Mouse (Mus musculus) hindbrain, embryonic 10.5 days (tissue): ENCODE data around the gene Hoxc11. TPM values are rescaled to one million over a fixed set of nuclear protein-coding genes. Genes with fewer than 3 reads are reported as not detected.

Experiments
- DNase-seq: peaks from one replicate; pipeline ENCODE4 v3.0.0-alpha.2; 2017; ENCODE audit warnings: low spot score
- H3K27ac ChIP-seq: fragments of 300-500 bp; sonication (generic); 2 replicates; pipeline ENCODE4 v1.5.1; 2016; ENCODE audit warnings: mild to moderate bottlenecking, moderate library complexity
- H3K27me3 ChIP-seq: fragments of 300-500 bp; sonication (generic); 2 replicates; pipeline ENCODE4 v1.6.1; 2016; ENCODE audit warnings: mild to moderate bottlenecking; ENCODE audit not compliant: poor library complexity, insufficient read depth, severe bottlenecking
- H3K36me3 ChIP-seq: fragments of 300-500 bp; sonication (generic); 2 replicates; pipeline ENCODE4 v1.6.1; 2016; ENCODE audit warnings: mild to moderate bottlenecking, moderate library complexity
- H3K4me1 ChIP-seq: fragments of 300-500 bp; sonication (generic); replicated peaks from 2 replicates; pipeline ENCODE4 v1.6.1; 2016; ENCODE audit warnings: mild to moderate bottlenecking
- H3K4me3 ChIP-seq: fragments of 300-500 bp; sonication (generic); 2 replicates; pipeline ENCODE4 v1.5.1; 2016; ENCODE audit warnings: mild to moderate bottlenecking, moderate library complexity
- H3K9me3 ChIP-seq: fragments of 300-500 bp; sonication (generic); 2 replicates; pipeline ENCODE4 v1.6.1; 2016; ENCODE audit warnings: mild to moderate bottlenecking, moderate library complexity
- WGBS: fragments of 180-500 bp; shearing (Covaris S2); methylation state at CpG from one replicate; pipeline ENCODE4 v1.1.7; 2016; 5-methylcytosine and 5-hydroxymethylcytosine counted together
- polyA plus RNA-seq: library from polyadenylated mRNA; unstranded; fragments of >200 nt; fragmentation: Nextera tagmentation; extraction: Ambion mirVana; gene quantifications from 2 replicates; pipeline ENCODE4 v1.2.1, GENCODE M21; 2016

Hoxc11 gene
- polyA plus RNA-seq, 1 experiment from 2014 or later, result not detected

- no peak overlapping the region for H3K27ac ChIP-seq
- no peaks in the 10 kb centered on the region for H3K9me3 ChIP-seq
- H3K27me3 ChIP-seq, result peaks cover 100% of the 10 kb centered on the region
- WGBS, result 6% methylated on average over 7 of the region's 7 CpGs
- no peaks in the 10 kb centered on the region for H3K36me3 ChIP-seq
- no peaks in the 10 kb centered on the region for H3K4me1 ChIP-seq
- H3K4me3 ChIP-seq, result no peak overlapping the region
- no peak for DNase-seq
These were observed 20.8 kb downstream of the Hoxc11 start for GRCm38 (mm10) chr15:102975034-102975433.

- Histone ChIP-seq H3K4me1 (no peaks in the 10 kb centered on the region), H3K27me3 (peaks cover 100% of the 10 kb centered on the region), H3K36me3 (no peaks in the 10 kb centered on the region), H3K27ac (no peak overlapping the region), H3K4me3 (no peak overlapping the region), H3K9me3 (no peaks in the 10 kb centered on the region)
- 1% methylated on average over 21 of the region's 21 CpGs for WGBS
- DNase-seq, result peak; percentile 62
These were observed 21.5 kb downstream of the Hoxc11 start for GRCm38 (mm10) chr15:102975688-102976111.

GRCm38 (mm10) chr15:102976171-102976570 is 21.9 kb downstream of the Hoxc11 start, which contains the start of gene Hoxc9:
Gene Hoxc9, plus strand, starts transcription at chr15:102976439.
- WGBS, result 2% methylated on average over 20 of the region's 20 CpGs
- Histone ChIP-seq H3K36me3 (no peaks in the 10 kb centered on the region), H3K27ac (no peak within 1 kb of the TSS), H3K4me1 (no peaks in the 10 kb centered on the region; the same call in 1 of the 2 replicates), H3K9me3 (no peaks in the 10 kb centered on the region), H3K4me3 (no peak within 1 kb of the TSS), H3K27me3 (peaks cover 100% of the 10 kb centered on the region)
- no peak for DNase-seq

- Histone ChIP-seq H3K27ac (no peak overlapping the region), H3K36me3 (no peaks in the 10 kb centered on the region), H3K4me1 (peaks cover 7% of the 10 kb centered on the region), H3K4me3 (no peak overlapping the region), H3K27me3 (peaks cover 100% of the 10 kb centered on the region), H3K9me3 (no peaks in the 10 kb centered on the region)
- WGBS, result under 1% methylated on average over 37 of the region's 37 CpGs
- no peak for DNase-seq
These were observed 22.6 kb downstream of the Hoxc11 start for GRCm38 (mm10) chr15:102976631-102977422.

DNA sequence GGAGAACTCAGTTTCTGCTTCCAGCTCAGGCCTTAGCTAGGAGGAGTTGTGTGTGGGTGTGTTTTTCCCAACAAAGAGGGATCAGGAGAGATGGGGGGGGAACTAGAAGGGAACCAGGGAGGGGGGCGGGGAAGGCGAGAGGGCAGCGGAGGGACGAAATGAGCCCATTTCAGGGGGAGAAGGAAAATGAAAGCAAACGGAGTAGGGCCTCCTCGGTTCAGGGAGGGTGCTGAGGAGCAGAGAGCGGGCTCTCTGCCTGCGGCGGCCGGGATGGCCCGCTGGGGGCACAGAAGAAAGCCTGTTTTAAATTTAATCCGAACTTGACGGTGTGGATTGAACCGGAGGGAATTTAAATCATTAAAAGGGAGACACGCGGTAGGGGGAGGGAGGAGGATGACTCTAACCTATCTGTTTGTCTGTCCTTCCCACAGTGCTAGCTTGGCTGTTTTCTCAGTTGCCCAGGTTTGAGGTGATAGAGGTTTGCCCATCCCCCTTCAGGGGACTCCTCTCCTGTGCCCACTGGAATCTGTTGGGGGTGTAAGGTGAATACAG is 23.3 kb downstream of the Hoxc11 start:
- under 1% methylated on average over 16 of the region's 16 CpGs for WGBS
- Histone ChIP-seq H3K9me3 (no peaks in the 10 kb centered on the region), H3K4me3 (no peak overlapping the region), H3K27me3 (peaks cover 100% of the 10 kb centered on the region), H3K36me3 (no peaks in the 10 kb centered on the region), H3K27ac (no peak overlapping the region), H3K4me1 (peaks cover 10% of the 10 kb centered on the region)
- no peak for DNase-seq

GRCm38 (mm10) chr15:102978615-102979515 is 24.6 kb downstream of the Hoxc11 start:
- H3K4me1 ChIP-seq, result peaks cover 10% of the 10 kb centered on the region
- no peak overlapping the region for H3K4me3 ChIP-seq
- peaks cover 100% of the 10 kb centered on the region for H3K27me3 ChIP-seq
- H3K36me3 ChIP-seq, result no peaks in the 10 kb centered on the region
- 1% methylated on average over 13 of the region's 13 CpGs for WGBS
- no peak for DNase-seq
- no peaks in the 10 kb centered on the region for H3K9me3 ChIP-seq
- no peak overlapping the region for H3K27ac ChIP-seq

GRCm38 (mm10) chr15:102979936-102980335 is 25.7 kb downstream of the Hoxc11 start:
- Histone ChIP-seq H3K27me3 (peaks cover 100% of the 10 kb centered on the region), H3K27ac (no peak overlapping the region), H3K4me1 (peaks cover 10% of the 10 kb centered on the region), H3K36me3 (no peaks in the 10 kb centered on the region), H3K9me3 (no peaks in the 10 kb centered on the region), H3K4me3 (no peak overlapping the region)
- WGBS, result 5% methylated on average over 1 of the region's 1 CpGs
- DNase-seq, result no peak

GRCm38 (mm10) chr15:102980352-102980751 is 26.1 kb downstream of the Hoxc11 start:
- H3K27ac ChIP-seq, result no peak overlapping the region

DNA sequence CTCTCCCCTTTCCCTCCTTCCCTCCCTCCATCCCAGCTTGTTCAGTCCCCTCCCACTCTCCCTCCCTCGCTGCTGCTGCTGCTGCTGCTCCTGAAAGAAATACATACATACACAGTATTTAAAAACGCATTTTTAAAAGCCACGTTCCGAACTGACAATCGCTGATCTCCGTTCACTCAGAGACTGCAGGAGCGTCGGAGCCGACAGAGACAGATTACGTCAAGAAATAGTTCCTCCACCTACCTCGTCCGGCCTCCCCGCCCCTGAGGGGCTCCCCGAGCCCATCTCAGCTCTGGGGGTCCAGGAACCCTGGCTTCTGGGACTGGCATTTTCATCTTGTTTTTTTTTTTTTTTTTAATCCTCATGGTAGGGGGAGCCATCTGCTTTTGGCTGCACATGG is 26.7 kb downstream of the Hoxc11 start:
- Histone ChIP-seq H3K27me3 (peaks cover 100% of the 10 kb centered on the region), H3K27ac (no peak overlapping the region)
- WGBS, result 2% methylated on average over 14 of the region's 14 CpGs

More at GRCm38 (mm10) chr15:102980352-102980751, 26.1 kb downstream of the Hoxc11 start:
- H3K4me3 ChIP-seq, result no peak overlapping the region
- H3K27me3 ChIP-seq, result peaks cover 100% of the 10 kb centered on the region
- H3K9me3 ChIP-seq, result no peaks in the 10 kb centered on the region
- peaks cover 10% of the 10 kb centered on the region for H3K4me1 ChIP-seq
- 4% methylated on average over 11 of the region's 11 CpGs for WGBS
- DNase-seq, result no peak
- no peaks in the 10 kb centered on the region for H3K36me3 ChIP-seq

GRCm38 (mm10) chr15:102981379-102982288 is 27.4 kb downstream of the Hoxc11 start:
- Histone ChIP-seq H3K9me3 (no peaks in the 10 kb centered on the region), H3K27ac (no peak overlapping the region), H3K27me3 (peaks cover 100% of the 10 kb centered on the region), H3K4me1 (peaks cover 10% of the 10 kb centered on the region), H3K36me3 (no peaks in the 10 kb centered on the region), H3K4me3 (peak overlapping the region; percentile 42)
- DNase-seq, result peak; percentile 63
- under 1% methylated on average over 88 of the region's 88 CpGs for WGBS

More for the DNA sequence above, 26.7 kb downstream of the Hoxc11 start:
- H3K4me3 ChIP-seq, result peak overlapping the region; percentile 42; the same call in 1 of the 2 replicates
- no peaks in the 10 kb centered on the region for H3K36me3 ChIP-seq
- DNase-seq, result no peak
- no peaks in the 10 kb centered on the region for H3K9me3 ChIP-seq
- peaks cover 10% of the 10 kb centered on the region for H3K4me1 ChIP-seq

DNA sequence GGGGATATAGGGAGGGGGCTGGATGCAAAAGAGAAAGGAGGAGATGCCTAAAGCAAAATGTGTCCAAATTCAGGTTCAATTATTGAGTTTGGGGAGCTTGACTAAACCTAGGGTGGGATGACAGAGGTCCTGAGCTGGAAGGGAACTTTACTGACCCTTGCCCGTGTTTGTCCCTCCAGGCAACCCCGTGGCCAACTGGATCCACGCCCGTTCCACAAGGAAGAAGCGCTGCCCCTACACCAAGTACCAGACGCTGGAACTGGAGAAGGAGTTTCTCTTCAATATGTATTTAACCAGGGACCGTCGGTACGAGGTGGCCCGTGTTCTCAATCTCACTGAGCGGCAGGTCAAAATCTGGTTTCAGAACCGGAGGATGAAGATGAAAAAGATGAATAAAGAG is 29.5 kb downstream of the Hoxc11 start:
- Histone ChIP-seq H3K9me3 (no peaks in the 10 kb centered on the region), H3K4me3 (no peak overlapping the region), H3K36me3 (no peaks in the 10 kb centered on the region), H3K27me3 (peaks cover 100% of the 10 kb centered on the region), H3K4me1 (peaks cover 10% of the 10 kb centered on the region), H3K27ac (no peak overlapping the region)
- no peak for DNase-seq
- 1% methylated on average over 12 of the region's 12 CpGs for WGBS

DNA sequence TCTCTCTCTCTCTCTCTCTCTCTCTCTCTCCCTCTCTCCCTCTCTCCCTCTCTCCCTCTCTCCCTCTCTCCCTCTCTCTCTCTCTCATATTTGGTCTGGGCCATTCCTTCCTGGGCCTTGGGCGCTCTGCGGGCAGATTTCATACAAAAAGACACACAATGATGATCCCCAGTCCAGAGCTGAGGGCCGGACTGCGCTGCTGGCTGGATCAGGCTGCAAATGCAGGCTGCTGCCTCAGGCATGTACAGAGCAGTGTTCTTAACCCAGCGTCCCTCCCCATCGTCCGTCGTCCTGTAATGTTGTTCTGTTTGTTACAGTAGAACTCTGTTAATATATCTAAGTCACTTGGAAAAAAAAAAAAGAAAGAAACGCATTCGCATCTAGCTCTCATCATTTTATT is 30.3 kb downstream of the Hoxc11 start:
- DNase-seq, result no peak
- 1% methylated on average over 10 of the region's 10 CpGs for WGBS
- Histone ChIP-seq H3K4me3 (no peak overlapping the region), H3K36me3 (no peaks in the 10 kb centered on the region), H3K4me1 (peaks cover 10% of the 10 kb centered on the region), H3K27me3 (peaks cover 100% of the 10 kb centered on the region), H3K27ac (no peak overlapping the region), H3K9me3 (no peaks in the 10 kb centered on the region)
